Mouse (Mus musculus) CH12.LX (cell line): ENCODE measurements around the gene Szrd1. TPM values are rescaled to one million over a fixed set of nuclear protein-coding genes. Genes with fewer than 3 reads are reported as not detected.
"Not testable (repeated sequence)": the region's sequence is repeated elsewhere in the genome, so short reads cannot be mapped to it uniquely, and the experiment has no call there.

Source experiments
- DNase-seq: peaks from one replicate; pipeline ENCODE4 v3.0.0-alpha.2; 2013; ENCODE audit errors: extremely low read depth
- H3K27ac ChIP-seq: 2 replicates; pipeline ENCODE4 v1.5.1; 2012; ENCODE audit warnings: low read depth, mild to moderate bottlenecking, control low read depth, moderate library complexity; ENCODE audit not compliant: insufficient read depth
- H3K27me3 ChIP-seq: replicated peaks from 2 replicates; pipeline ENCODE3; 2012; ENCODE audit warnings: inconsistent platforms
- H3K36me3 ChIP-seq, 2 experiments: replicated peaks in 1 of 2; 2 replicates each; pipeline versions ENCODE3 to v1.6.1; 2012; ENCODE audit warnings: inconsistent platforms in 1 of 2, low read length in 1 of 2, mild to moderate bottlenecking in 1 of 2, mixed read lengths in 1 of 2, moderate library complexity in 1 of 2; ENCODE audit not compliant: control insufficient read depth in 1 of 2, insufficient read depth in 1 of 2
- H3K4me1 ChIP-seq, 2 experiments: 2 replicates each; pipeline ENCODE4 v1.6.1; 2012; ENCODE audit warnings: inconsistent platforms in 1 of 2, moderate library complexity in 1 of 2; ENCODE audit not compliant: insufficient read depth in 2 of 2, control insufficient read depth in 1 of 2
- H3K4me2 ChIP-seq: 2 replicates; pipeline ENCODE4 v1.6.1; 2012; ENCODE audit warnings: low read depth, mild to moderate bottlenecking, control low read depth; ENCODE audit not compliant: poor library complexity, insufficient read depth, severe bottlenecking
- H3K4me3 ChIP-seq, 3 experiments: fragments of 150-350 bp in 1 of 3; sonication (generic) in 1 of 3; replicated peaks in 1 of 3; 2 replicates each; pipeline versions ENCODE3 to v1.5.1; 2011 to 2012; ENCODE audit warnings: low read depth in 2 of 3, low read length in 2 of 3, mild to moderate bottlenecking in 2 of 3, moderate library complexity in 2 of 3, control low read depth in 1 of 3, improper control_type of control experiment in 1 of 3, inconsistent platforms in 1 of 3, mixed read lengths in 1 of 3; ENCODE audit not compliant: poor library complexity in 1 of 3
- H3K79me2 ChIP-seq: replicated peaks from 2 replicates; pipeline ENCODE4 v1.6.1; 2012; ENCODE audit warnings: mild to moderate bottlenecking, moderate library complexity; ENCODE audit not compliant: control insufficient read depth, poor library complexity, insufficient read depth, severe bottlenecking; ENCODE audit errors: extremely low read depth
- H3K9ac ChIP-seq: 2 replicates; pipeline ENCODE4 v1.6.1; 2012; ENCODE audit warnings: low read depth, mild to moderate bottlenecking, control low read depth, moderate library complexity; ENCODE audit not compliant: insufficient read depth
- H3K9me3 ChIP-seq: replicated peaks from 2 replicates; pipeline ENCODE3; 2012; ENCODE audit warnings: low read length, inconsistent platforms, mixed read lengths
- CHD1 ChIP-seq: IDR thresholded peaks from 2 replicates; pipeline ENCODE4 v1.6.1; 2012; ENCODE audit warnings: low read depth, low read length, improper control_type of control experiment, inconsistent platforms
- CHD2 ChIP-seq: IDR thresholded peaks from 2 replicates; pipeline ENCODE4 v1.6.1; 2011; ENCODE audit warnings: low read length, improper control_type of control experiment
- CTCF ChIP-seq, 2 experiments: IDR thresholded peaks in 1 of 2; conservative IDR thresholded peaks in 1 of 2; 2 replicates each; pipeline ENCODE4 v1.5.1; 2011 to 2012; ENCODE audit warnings: low read depth in 2 of 2, low read length in 2 of 2, improper control_type of control experiment in 1 of 2, inconsistent platforms in 1 of 2, mild to moderate bottlenecking in 1 of 2, moderate library complexity in 1 of 2
- ELF1 ChIP-seq: IDR thresholded peaks from 2 replicates; pipeline ENCODE4 v1.6.1; 2014; ENCODE audit warnings: low read depth, mild to moderate bottlenecking, inconsistent platforms, low read length, improper control_type of control experiment
- EP300 ChIP-seq: IDR thresholded peaks from 2 replicates; pipeline ENCODE4 v1.6.1; 2011; ENCODE audit warnings: low read length, improper control_type of control experiment
- ETS1 ChIP-seq: conservative IDR thresholded peaks from 2 replicates; pipeline ENCODE4 v1.6.1; 2012; ENCODE audit warnings: low read depth, mild to moderate bottlenecking, inconsistent platforms, low read length, improper control_type of control experiment, moderate library complexity
- JUND ChIP-seq: conservative IDR thresholded peaks from 2 replicates; pipeline ENCODE4 v1.6.1; 2011; ENCODE audit warnings: low read depth, low read length, improper control_type of control experiment
- MAFK ChIP-seq: IDR thresholded peaks from 2 replicates; pipeline ENCODE4 v1.6.1; 2011; ENCODE audit warnings: low read length, improper control_type of control experiment; ENCODE audit not compliant: insufficient replicate concordance
- MAX ChIP-seq: IDR thresholded peaks from 2 replicates; pipeline ENCODE4 v1.6.1; 2011; ENCODE audit warnings: low read length, improper control_type of control experiment
- MAZ ChIP-seq: IDR thresholded peaks from 2 replicates; pipeline ENCODE4 v1.6.1; 2012; ENCODE audit warnings: low read depth, mild to moderate bottlenecking, inconsistent platforms, low read length, improper control_type of control experiment, moderate library complexity
- MYC ChIP-seq: IDR thresholded peaks from 2 replicates; pipeline ENCODE4 v1.6.1; 2011; ENCODE audit warnings: low read depth, mild to moderate bottlenecking, improper control_type of control experiment, low read length
- NELFE ChIP-seq: IDR thresholded peaks from 2 replicates; pipeline ENCODE4 v1.6.1; 2011; ENCODE audit warnings: low read depth, low read length, improper control_type of control experiment
- RAD21 ChIP-seq: IDR thresholded peaks from 2 replicates; pipeline ENCODE4 v1.6.1; 2011; ENCODE audit warnings: low read depth, mild to moderate bottlenecking, low read length, improper control_type of control experiment, moderate library complexity
- SIN3A ChIP-seq: IDR thresholded peaks from 2 replicates; pipeline ENCODE4 v1.6.1; 2012; ENCODE audit warnings: low read length, improper control_type of control experiment, inconsistent platforms
- SMC3 ChIP-seq: IDR thresholded peaks from 2 replicates; pipeline ENCODE4 v1.6.1; 2011; ENCODE audit warnings: low read depth, low read length, improper control_type of control experiment
- UBTF ChIP-seq: IDR thresholded peaks from 2 replicates; pipeline ENCODE4 v1.6.1; 2012; ENCODE audit warnings: low read depth, mild to moderate bottlenecking, inconsistent platforms, low read length, improper control_type of control experiment, moderate library complexity
- USF2 ChIP-seq: conservative IDR thresholded peaks from 2 replicates; pipeline ENCODE4 v1.6.1; 2011; ENCODE audit warnings: low read depth, low read length, improper control_type of control experiment
- ZC3H11A ChIP-seq: IDR thresholded peaks from 2 replicates; pipeline ENCODE4 v1.6.1; 2012; ENCODE audit warnings: low read depth, mild to moderate bottlenecking, inconsistent platforms, low read length, improper control_type of control experiment
- ZMIZ1 ChIP-seq: IDR thresholded peaks from 2 replicates; pipeline ENCODE4 v1.6.1; 2012; ENCODE audit warnings: low read depth, mild to moderate bottlenecking, inconsistent platforms, low read length, improper control_type of control experiment
- dilution Hi-C: fragments of 300-500 bp; cut with MboI; formaldehyde crosslinking; loops from 2 replicates; pipeline ENCODE4 v1.14.3; 2020; ENCODE audit warnings: low sequenced_read_pairs; ENCODE audit not compliant: extremely low pct_unique_long_range_greater_than_20kb, extremely low pct_ligation_motif_present
- in situ Hi-C: fragments of 300-500 bp; cut with MboI; formaldehyde crosslinking; loops from 3 replicates; pipeline ENCODE4 v1.14.3; 2019; ENCODE audit warnings: low sequenced_read_pairs, low pct_ligation_motif_present, low pct_unique_long_range_greater_than_20kb, mixed read lengths
- polyA plus RNA-seq: library from polyadenylated mRNA; unstranded; fragments of >175 nt; gene quantifications from 2 replicates; pipeline ENCODE4 v1.2.1, GENCODE M21; 2012; ENCODE audit warnings: low read depth; ENCODE audit not compliant: insufficient read length
- total RNA-seq, 2 experiments: library from RNA; depleted of rRNA; stranded (reverse); fragments of 300-350 nt in 1 of 2; fragments of >200 nt in 1 of 2; gene quantifications; 2 replicates each; pipeline ENCODE4 v1.2.3; 2012 to 2014

The Szrd1 gene
- total and polyA plus RNA-seq, 3 experiments = 80.9 to 143 (median 82.5) TPM

- DNase-seq = no peak
- peak overlapping the region; percentile 54; the same call in 1 of the 2 replicates for H3K27ac ChIP-seq
- dilution Hi-C loops = no loop called here
Observed at GRCm38 (mm10) chr4:141140967-141141366, 1.4 kb upstream of the Szrd1 start.

GRCm38 (mm10) chr4:141140354-141140753 lies 779 bp upstream of the Szrd1 start:
- Histone ChIP-seq H3K4me1 (peaks cover 20 to 64% of the 10 kb centered on the region in 2 experiments), H3K79me2 (peaks cover 36% of the 10 kb centered on the region), H3K36me3 (peaks cover 0 to 12% of the 10 kb centered on the region in 2 experiments)
- H3K4me3 ChIP-seq, H3K4me2 ChIP-seq, H3K9me3 ChIP-seq, dilution Hi-C loops, H3K27me3 ChIP-seq, H3K27ac ChIP-seq, H3K9ac ChIP-seq, DNase-seq: not testable (repeated sequence)
- in situ Hi-C loops = loop anchor here (10.0 kb wide), 2 partner anchors 74 to 224 kb away; partner anchors contain the start of genes Fam131c and Rsg1

More at GRCm38 (mm10) chr4:141140967-141141366, 1.4 kb upstream of the Szrd1 start:
- no peak overlapping the region for H3K4me3 ChIP-seq
- no peak overlapping the region for H3K4me2 ChIP-seq
- H3K79me2 ChIP-seq = peaks cover 31% of the 10 kb centered on the region
- peaks cover 17 to 59% of the 10 kb centered on the region in 2 experiments for H3K4me1 ChIP-seq
- no peak overlapping the region for H3K9ac ChIP-seq
- no peaks in the 10 kb centered on the region for H3K27me3 ChIP-seq
- peaks cover 0 to 9% of the 10 kb centered on the region in 2 experiments for H3K36me3 ChIP-seq
- TF ChIP-seq RAD21 (no peak), ZMIZ1 (no peak), MAFK (no peak), MAZ (no peak), MAX (no peak), MYC (no peak), JUND (no peak), USF2 (no peak), NELFE (no peak), UBTF (no peak), ELF1 (no peak), CTCF (conservative IDR thresholded peaks at IDR 0.05 in 1 of 2, IDR thresholded peaks at IDR 0.05 in 1 of 2; ENCODE audit: low read depth in 2 of 2, low read length in 2 of 2) (no peak), ZC3H11A (no peak), CHD2 (no peak), ETS1 (no peak), EP300 (no peak), SIN3A (no peak), CHD1 (no peak), SMC3 (no peak)
- in situ Hi-C loops = loop anchor here (10.0 kb wide), 2 partner anchors 74 to 224 kb away; partner anchors contain the start of genes Fam131c and Rsg1
- no peaks in the 10 kb centered on the region for H3K9me3 ChIP-seq
